Mouse (Mus musculus) small intestine, adult 2 months (tissue): Measurements from ENCODE around the gene Akap1.

Experiments used
- CTCF ChIP-seq: fragments of 200-500 bp; IDR thresholded peaks from 2 replicates; pipeline ENCODE4 v1.5.1; 2012; ENCODE audit warnings: low read depth, mild to moderate bottlenecking, control low read depth, inconsistent platforms, low read length, moderate library complexity, mixed read lengths; ENCODE audit not compliant: insufficient replicate concordance, insufficient read length; ENCODE audit errors: extremely low read depth
- POLR2A ChIP-seq: fragments of 200-500 bp; IDR thresholded peaks from 2 replicates; pipeline ENCODE4 v1.6.1; 2012; ENCODE audit warnings: low read depth, mild to moderate bottlenecking, control low read depth, inconsistent platforms, low read length, moderate library complexity

GRCm38 (mm10) chr11:88828528-88828927 is 35.9 kb downstream of the Akap1 start:
- no peak for TF ChIP-seq CTCF
- no peak for TF ChIP-seq POLR2A
